Mouse (Mus musculus): ENCODE results near the gene Trmt44. TPM values are rescaled to one million over a fixed set of nuclear protein-coding genes. Genes with fewer than 3 reads are reported as not detected.

Trmt44 gene
- 6.0 TPM in 2 replicates for polyA plus RNA-seq (2015; fragmentation: Nextera tagmentation; extraction: Ambion mirVana)

GRCm38 (mm10) chr5:35574653-35575599 lies at the start of gene Trmt44:
Gene Trmt44 (minus strand): TSS chr5:35575070.
- DNase-seq (ENCODE audit: low spot score): peak; percentile 86

- no peak for DNase-seq (ENCODE audit: low spot score)
Observed at GRCm38 (mm10) chr5:35623831-35624230, 49.0 kb upstream of the Trmt44 start.

GRCm38 (mm10) chr5:35621114-35621513 lies 46.2 kb upstream of the Trmt44 start:
- no peak for DNase-seq (ENCODE audit: low spot score)

GRCm38 (mm10) chr5:35616943-35617342 lies 42.1 kb upstream of the Trmt44 start:
- no peak for DNase-seq (ENCODE audit: low spot score)

GRCm38 (mm10) chr5:35612722-35613121 lies 37.9 kb upstream of the Trmt44 start:
- DNase-seq (ENCODE audit: low spot score): no peak

- DNase-seq (ENCODE audit: low spot score): no peak
Observed at GRCm38 (mm10) chr5:35611900-35612299, 37.0 kb upstream of the Trmt44 start.

GRCm38 (mm10) chr5:35611170-35611569 lies 36.3 kb upstream of the Trmt44 start:
- no peak for DNase-seq (ENCODE audit: low spot score)

GRCm38 (mm10) chr5:35610381-35610780 lies 35.5 kb upstream of the Trmt44 start:
- no peak for DNase-seq (ENCODE audit: low spot score)

GRCm38 (mm10) chr5:35609971-35610370 lies 35.1 kb upstream of the Trmt44 start:
- no peak for DNase-seq (ENCODE audit: low spot score)

- no peak for DNase-seq (ENCODE audit: low spot score)
Observed at GRCm38 (mm10) chr5:35609381-35609780, 34.5 kb upstream of the Trmt44 start.

- DNase-seq (ENCODE audit: low spot score): no peak
Observed at GRCm38 (mm10) chr5:35608559-35608958, 33.7 kb upstream of the Trmt44 start.

- no peak for DNase-seq (ENCODE audit: low spot score)
Observed at GRCm38 (mm10) chr5:35607784-35608183, 32.9 kb upstream of the Trmt44 start.

- DNase-seq (ENCODE audit: low spot score): no peak
Observed at GRCm38 (mm10) chr5:35606800-35607199, 31.9 kb upstream of the Trmt44 start.

GRCm38 (mm10) chr5:35605355-35605754 lies 30.5 kb upstream of the Trmt44 start:
- DNase-seq (ENCODE audit: low spot score): no peak

- no peak for DNase-seq (ENCODE audit: low spot score)
Observed at GRCm38 (mm10) chr5:35601526-35601925, 26.7 kb upstream of the Trmt44 start.

GRCm38 (mm10) chr5:35600233-35600632 lies 25.4 kb upstream of the Trmt44 start:
- no peak for DNase-seq (ENCODE audit: low spot score)

GRCm38 (mm10) chr5:35596169-35597160 lies 21.6 kb upstream of the Trmt44 start:
- DNase-seq (ENCODE audit: low spot score): no peak

- DNase-seq (ENCODE audit: low spot score): peak; percentile 76
Observed at GRCm38 (mm10) chr5:35595706-35596105, 20.8 kb upstream of the Trmt44 start.

GRCm38 (mm10) chr5:35594768-35595167 lies 19.9 kb upstream of the Trmt44 start:
- no peak for DNase-seq (ENCODE audit: low spot score)

- no peak for DNase-seq (ENCODE audit: low spot score)
Observed at GRCm38 (mm10) chr5:35593272-35593671, 18.4 kb upstream of the Trmt44 start.

- no peak for DNase-seq (ENCODE audit: low spot score)
Observed at GRCm38 (mm10) chr5:35592824-35593223, 18.0 kb upstream of the Trmt44 start.

All from thymus, postnatal 0 days (tissue).